Mouse (Mus musculus) spleen, postnatal 36 days (tissue): ENCODE measurements around the gene Gm45808.
"Not testable (repeated sequence)": the region's sequence is repeated elsewhere in the genome, so short reads cannot be mapped to it uniquely, and the experiment has no call there.

Source experiments
- DNase-seq, 2 experiments: peaks; one replicate each; pipeline ENCODE4 v3.0.0; 2022; ENCODE audit warnings: low spot score in 2 of 2, mixed read lengths in 1 of 2

Gene Gm45808

DNA sequence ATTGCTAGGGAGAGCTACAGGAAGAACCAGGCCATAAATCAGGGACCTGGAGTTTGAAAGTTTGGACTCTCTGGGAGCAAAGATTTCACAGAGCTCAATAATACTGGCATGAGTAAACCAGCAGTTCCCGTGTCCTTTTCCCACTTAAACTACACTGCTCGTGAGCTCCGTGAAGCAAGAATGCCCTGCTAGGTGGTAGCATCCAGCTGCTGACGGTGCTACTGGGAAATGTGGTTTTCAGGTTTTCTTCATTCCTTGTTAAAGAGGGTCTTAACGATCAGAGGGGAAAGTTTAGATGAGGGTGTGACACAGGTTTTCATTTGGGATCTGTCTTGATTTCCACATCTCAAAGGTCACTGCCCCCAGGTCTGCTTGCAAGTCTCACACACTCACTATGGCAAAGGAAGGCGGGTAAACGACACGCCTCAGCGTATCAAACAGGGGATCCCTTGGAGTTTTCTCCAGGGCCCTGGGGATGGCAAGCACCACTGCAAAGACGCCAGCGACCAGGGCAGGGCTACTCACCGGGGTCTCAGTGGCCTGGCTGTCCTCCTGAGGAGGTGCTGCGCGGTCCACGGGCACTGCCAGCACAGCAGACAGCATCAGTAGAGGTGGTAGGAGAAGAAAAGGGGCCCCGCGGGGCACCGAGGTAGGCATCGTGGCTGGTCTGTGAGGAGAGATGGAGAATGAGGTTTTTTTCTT lies 22.7 kb upstream of the Gm45808 start:
- DNase-seq, result no peak

- peak; percentile 56 to 82 for DNase-seq
Observed at GRCm38 (mm10) chr7:45508561-45508960, 21.9 kb upstream of the Gm45808 start.

DNA sequence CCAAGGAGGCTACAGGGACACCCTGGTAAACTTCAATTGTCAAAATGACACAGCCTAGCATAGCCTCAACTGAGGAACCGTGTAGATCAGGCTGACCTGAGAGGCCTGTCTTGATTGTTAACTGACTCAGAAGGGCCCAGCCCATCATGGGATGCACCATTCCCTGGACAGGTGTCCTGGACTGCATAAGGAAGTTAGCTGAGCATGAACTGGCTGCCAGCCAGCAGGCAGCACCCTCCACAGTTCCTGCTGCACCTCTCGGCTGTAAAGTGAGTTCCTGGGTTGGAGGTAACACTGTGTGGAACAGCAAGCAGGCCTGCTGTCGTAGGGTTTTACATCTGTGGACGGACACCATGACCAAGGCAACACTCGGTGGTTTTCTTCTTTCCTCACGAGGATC lies 21.0 kb upstream of the Gm45808 start:
- no peak for DNase-seq

- no peak for DNase-seq
Observed at GRCm38 (mm10) chr7:45498427-45498826, 11.8 kb upstream of the Gm45808 start.

GRCm38 (mm10) chr7:45494548-45494947 lies 7.9 kb upstream of the Gm45808 start:
- DNase-seq, result no peak

- DNase-seq, result no peak
Observed at GRCm38 (mm10) chr7:45492951-45493350, 6.3 kb upstream of the Gm45808 start.

GRCm38 (mm10) chr7:45492225-45492844 lies 5.7 kb upstream of the Gm45808 start:
- no peak for DNase-seq

DNA sequence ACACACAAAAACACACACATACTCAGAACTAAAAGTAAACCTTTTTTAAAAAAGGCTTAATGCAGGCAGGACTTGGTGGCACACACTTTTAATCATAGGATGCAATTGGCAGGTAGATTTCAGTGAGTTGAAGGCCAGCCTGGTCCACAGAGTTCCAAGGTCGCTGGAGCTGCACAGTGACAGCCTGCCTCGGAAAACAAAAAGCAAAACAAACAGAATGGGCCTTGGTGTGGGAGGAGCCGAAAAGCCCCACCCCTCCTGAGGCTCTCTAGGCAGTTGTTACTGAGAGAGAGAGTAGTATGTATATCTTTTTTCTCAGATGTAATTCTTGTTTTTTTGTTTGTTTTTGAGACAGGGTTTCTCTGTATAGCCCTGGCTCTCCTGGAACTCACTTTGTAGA lies 4.7 kb upstream of the Gm45808 start:
- DNase-seq, result no peak

DNA sequence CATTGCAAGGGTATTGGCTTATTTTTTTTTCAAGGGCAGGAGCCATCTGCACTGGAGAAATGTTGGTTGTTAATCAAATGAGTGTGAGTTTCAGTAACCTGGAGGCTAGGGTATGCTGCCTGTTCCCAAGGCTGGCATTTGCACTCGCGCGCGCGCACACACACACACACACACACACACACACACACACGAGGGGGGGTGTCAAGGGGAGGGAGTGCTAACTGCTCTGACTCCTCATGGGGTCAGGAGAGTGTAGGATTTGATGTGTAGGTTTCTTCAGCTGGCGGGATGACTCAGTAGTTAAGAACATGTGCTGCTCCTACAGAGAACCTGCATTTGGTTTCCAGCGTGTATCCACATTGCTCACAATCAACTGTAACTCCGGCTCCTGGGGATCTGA lies 4.2 kb upstream of the Gm45808 start:
- DNase-seq, result no peak

DNA sequence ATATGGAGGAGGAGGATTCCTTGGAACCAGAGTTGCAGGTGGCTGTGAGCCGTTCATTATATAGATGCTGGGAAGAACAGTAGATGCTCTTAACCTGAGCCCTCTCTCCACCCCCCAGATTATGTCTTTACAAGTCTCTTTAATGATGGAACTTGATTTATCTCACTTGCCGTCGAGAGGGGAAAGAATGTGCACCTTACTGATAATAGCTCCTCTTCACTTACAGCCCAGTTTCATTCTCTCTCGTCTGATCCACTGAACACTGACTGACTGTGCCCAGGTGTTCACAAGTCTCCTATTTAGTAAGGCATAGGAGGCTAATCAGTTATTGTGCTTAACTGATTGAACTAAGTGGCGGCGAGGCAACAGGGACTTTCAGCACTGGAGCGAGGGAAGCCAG lies 3.0 kb upstream of the Gm45808 start:
- no peak for DNase-seq

GRCm38 (mm10) chr7:45488293-45489204 lies 1.9 kb upstream of the Gm45808 start, which contains the start of gene Dhdh:
Gene Dhdh, minus strand, starts transcription at chr7:45488805.
- DNase-seq, result peak; percentile 57 to 59

DNA sequence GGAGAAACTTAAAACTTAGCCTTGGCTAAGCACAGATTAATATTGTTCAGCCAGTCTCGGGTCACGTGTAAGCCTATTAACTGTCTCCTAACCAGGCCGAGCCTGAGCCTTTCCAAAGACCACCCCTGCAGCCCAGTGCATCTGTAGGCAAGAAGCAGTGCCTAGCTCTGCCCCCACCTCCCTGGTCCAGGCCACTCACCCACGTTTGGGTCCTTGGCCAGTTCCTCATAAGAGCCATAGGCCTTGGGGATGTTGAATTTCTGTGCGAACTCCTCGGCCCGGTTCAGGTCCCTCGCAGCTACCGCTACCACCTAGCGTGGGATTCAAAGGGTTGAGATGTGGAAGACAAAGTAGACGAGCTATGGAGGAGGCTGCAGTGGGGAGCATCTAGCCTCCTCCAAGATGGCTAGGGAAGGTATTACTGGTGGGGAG lies 1.3 kb upstream of the Gm45808 start:
- no peak for DNase-seq

GRCm38 (mm10) chr7:45486158-45486557 lies 453 bp downstream of the Gm45808 start:
- DNase-seq, result no peak

DNA sequence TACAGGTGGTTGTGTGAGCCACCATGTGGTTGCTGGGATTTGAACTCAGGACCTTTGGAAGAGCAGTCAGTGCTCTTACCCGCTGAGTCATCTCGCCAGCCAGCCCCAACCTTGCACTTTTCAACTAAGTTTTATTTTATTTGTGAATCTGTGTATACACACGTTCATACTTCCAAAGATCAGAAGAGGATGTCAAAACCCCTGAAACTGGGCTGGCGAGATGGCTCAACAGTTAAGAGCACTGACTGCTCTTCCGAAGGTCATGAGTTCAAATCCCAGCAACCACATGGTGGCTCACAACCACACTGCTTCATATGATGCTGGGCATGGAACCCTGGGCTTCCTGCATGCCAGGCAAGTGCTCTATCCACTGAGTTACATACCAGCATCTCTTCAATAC lies 1.6 kb downstream of the Gm45808 start:
- not testable (repeated sequence) for DNase-seq

- no peak for DNase-seq
Observed at GRCm38 (mm10) chr7:45482166-45482565, 4.4 kb downstream of the Gm45808 start.

- DNase-seq, result peak; percentile 55 to 71
Observed at GRCm38 (mm10) chr7:45481374-45481927, 5.2 kb downstream of the Gm45808 start, which contains the start of gene Tulp2. Gene Tulp2, plus strand, starts transcription at chr7:45481877.

GRCm38 (mm10) chr7:45480310-45480709 lies 6.3 kb downstream of the Gm45808 start:
- not testable (repeated sequence) for DNase-seq

DNA sequence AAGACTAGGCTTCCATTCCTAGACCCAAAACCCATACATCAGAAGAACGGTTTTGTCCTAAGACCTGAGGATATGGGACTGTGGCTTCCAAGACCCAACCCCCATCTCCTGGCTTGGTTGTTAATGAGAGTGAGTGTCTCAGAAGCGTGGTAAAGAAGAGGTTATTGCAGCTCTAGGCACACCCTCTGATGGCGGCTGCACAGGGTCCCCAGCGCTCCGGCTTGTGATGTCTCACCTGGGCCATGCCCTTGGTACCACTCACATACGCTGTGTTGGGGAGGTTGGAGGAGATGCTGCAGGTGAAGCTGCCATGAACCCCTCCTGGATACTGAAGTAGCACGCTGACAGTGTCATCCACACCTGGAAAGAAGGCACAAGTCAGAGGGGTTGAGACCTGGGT lies 7.8 kb downstream of the Gm45808 start:
- DNase-seq, result no peak

GRCm38 (mm10) chr7:45477003-45477402 lies 9.6 kb downstream of the Gm45808 start:
- peak; percentile 47 to 54 for DNase-seq

DNA sequence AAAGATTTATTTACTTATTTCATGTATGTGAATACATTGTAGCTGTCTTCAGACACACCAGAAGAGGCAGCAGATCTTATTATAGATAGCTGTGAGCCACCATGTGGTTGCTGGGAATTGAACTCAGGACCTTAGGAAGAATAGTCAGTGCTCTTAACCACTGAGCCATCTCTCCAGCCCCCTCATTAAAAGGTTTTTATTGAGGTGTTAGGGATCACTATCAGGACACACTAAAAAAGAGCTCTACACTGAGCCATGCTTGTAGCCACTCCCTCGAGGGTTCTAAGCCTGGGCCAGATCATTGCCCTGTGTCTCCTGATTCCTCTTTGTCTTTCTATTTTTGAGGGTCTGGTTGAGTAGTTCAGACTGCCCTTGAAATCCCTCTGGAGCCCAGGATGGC lies 10.2 kb downstream of the Gm45808 start:
- DNase-seq, result no peak

DNA sequence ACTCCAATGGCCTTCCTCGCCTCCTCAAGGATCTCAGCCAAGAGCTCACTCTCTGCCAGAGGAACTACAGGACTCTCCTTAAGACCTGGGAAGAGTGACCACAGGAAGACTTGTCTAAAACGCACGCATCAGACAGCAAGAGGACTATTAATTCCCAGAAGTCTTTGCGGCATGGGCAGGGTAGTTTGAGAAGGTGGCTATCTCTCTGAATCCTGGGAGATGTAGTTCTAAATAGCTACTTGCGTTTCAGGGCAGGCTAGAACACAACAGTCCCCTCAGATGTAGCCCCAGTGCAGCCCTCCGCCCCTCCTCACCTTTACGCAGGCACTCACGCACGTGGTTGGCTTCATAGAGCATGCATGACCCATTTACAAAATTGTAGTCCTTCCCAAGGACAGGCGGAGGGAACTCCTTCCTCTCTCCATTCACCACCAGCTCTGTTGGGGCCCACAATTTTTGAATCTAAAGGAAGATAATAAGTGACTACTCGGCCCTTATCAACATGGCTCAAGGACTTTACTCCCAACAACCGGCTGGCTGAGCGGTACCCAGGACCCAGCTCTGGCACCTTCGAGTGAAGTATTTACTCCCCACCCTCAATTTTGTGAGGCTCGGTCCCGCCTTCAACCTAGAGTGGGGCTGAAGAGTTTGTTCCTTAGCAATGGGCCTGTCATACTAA lies 11.2 kb downstream of the Gm45808 start:
- DNase-seq, result no peak
